Mouse (Mus musculus): ENCODE data around the gene Pmfbp1. TPM values are rescaled to one million over a fixed set of nuclear protein-coding genes. Genes with fewer than 3 reads are reported as not detected.
"Not testable (repeated sequence)": the region's sequence is repeated elsewhere in the genome, so short reads cannot be mapped to it uniquely, and the experiment has no call there.

Gene Pmfbp1
- 0.02 TPM in 1 of 2 replicates, not detected in the other for polyA plus RNA-seq (2015; fragmentation: Nextera tagmentation; extraction: Ambion mirVana)

GRCm38 (mm10) chr8:109493727-109494126, at the start of gene Pmfbp1:
Gene Pmfbp1, plus strand, starts transcription at chr8:109494027.
- DNase-seq (ENCODE audit: low spot score) (no peak), ATAC-seq (ENCODE audit: low FRiP score, low TSS enrichment) (no peak)
- Histone ChIP-seq H3K9ac (ENCODE audit: low read length) (no peak within 1 kb of the TSS), H3K27ac (replicated peaks) (no peak within 1 kb of the TSS), H3K36me3 (ENCODE audit: control insufficient read depth, insufficient read depth, low read length) (no peaks in the 10 kb centered on the region), H3K4me2 (replicated peaks; ENCODE audit: low read depth) (no peak within 1 kb of the TSS), H3K27me3 (ENCODE audit: control insufficient read depth, insufficient read depth, low read length) (no peaks in the 10 kb centered on the region), H3K4me3 (ENCODE audit: low read depth, low read length) (no peak within 1 kb of the TSS), H3K9me3 (ENCODE audit: control insufficient read depth, low read length) (no peaks in the 10 kb centered on the region), H3K4me1 (replicated peaks; ENCODE audit: control insufficient read depth, insufficient read depth) (no peaks in the 10 kb centered on the region)
- TF ChIP-seq CTCF (IDR thresholded peaks at IDR 0.05; ENCODE audit: low read depth) (no peak), EP300 (optimal IDR thresholded peaks at IDR 0.05) (no peak)
- 90% methylated on average over 6 of the region's 6 CpGs for WGBS

DNA sequence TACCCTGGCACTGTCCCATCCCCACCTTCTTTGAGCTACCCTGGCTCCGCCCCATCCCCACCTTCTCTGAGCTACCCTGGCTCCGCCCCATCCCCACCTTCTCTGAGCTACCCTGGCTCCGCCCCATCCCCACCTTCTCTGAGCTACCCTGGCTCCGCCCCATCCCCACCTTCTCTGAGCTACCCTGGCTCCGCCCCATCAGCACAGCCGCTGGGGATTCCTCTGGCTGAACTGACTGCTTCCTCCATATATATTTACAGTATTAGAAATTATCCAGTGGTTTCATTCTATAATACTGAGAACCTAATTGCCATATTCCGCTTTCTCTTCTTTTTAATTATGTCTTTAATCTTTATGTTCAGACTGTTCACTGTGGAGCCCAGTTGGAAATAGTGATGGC, 46.9 kb upstream of the Pmfbp1 start:
- H3K27ac ChIP-seq (replicated peaks); H3K4me1 ChIP-seq (replicated peaks; ENCODE audit: control insufficient read depth, insufficient read depth); H3K27me3 ChIP-seq (ENCODE audit: control insufficient read depth, insufficient read depth, low read length); H3K9ac ChIP-seq (ENCODE audit: low read length); H3K4me3 ChIP-seq (ENCODE audit: low read depth, low read length); H3K9me3 ChIP-seq (ENCODE audit: control insufficient read depth, low read length); DNase-seq (ENCODE audit: low spot score); ATAC-seq (ENCODE audit: low FRiP score, low TSS enrichment); H3K4me2 ChIP-seq (replicated peaks; ENCODE audit: low read depth); H3K36me3 ChIP-seq (ENCODE audit: control insufficient read depth, insufficient read depth, low read length): not testable (repeated sequence)
- WGBS = 28% methylated on average over 5 of the region's 7 CpGs

DNA sequence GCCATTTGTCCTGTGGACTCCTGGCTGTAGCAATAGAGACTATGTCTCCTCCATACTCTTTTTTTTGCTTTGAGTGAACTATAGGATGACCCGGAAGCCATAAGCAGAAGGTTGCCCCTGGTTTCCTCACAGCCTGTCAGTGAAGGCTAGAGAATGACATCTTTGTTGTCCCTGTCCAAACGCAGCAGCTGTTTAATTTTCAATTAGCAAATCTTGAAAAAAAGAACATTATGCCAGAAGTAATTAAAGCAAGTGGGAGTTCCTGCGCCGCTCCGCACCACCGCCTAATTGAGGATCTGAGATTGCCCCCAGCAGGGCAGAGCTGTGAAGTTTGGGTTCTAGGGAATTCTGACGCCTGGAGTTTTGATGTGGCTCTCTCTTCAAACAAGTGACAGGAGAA, 42.8 kb upstream of the Pmfbp1 start:
- H3K9ac ChIP-seq (ENCODE audit: low read length) = no peak overlapping the region
- 68% methylated on average over 7 of the region's 7 CpGs for WGBS
- DNase-seq (ENCODE audit: low spot score) (no peak), ATAC-seq (ENCODE audit: low FRiP score, low TSS enrichment) (no peak)
- no peaks in the 10 kb centered on the region for H3K4me1 ChIP-seq (replicated peaks; ENCODE audit: control insufficient read depth, insufficient read depth)
- H3K9me3 ChIP-seq (ENCODE audit: control insufficient read depth, low read length) = 0 out of 2 replicates have a peak, but pooled peaks cover 3% of the 10 kb centered on the region
- no peaks in the 10 kb centered on the region for H3K36me3 ChIP-seq (ENCODE audit: control insufficient read depth, insufficient read depth, low read length)
- H3K4me3 ChIP-seq (ENCODE audit: low read depth, low read length) = no peak overlapping the region
- H3K27me3 ChIP-seq (ENCODE audit: control insufficient read depth, insufficient read depth, low read length) = no peaks in the 10 kb centered on the region
- TF ChIP-seq EP300 (optimal IDR thresholded peaks at IDR 0.05) (no peak), CTCF (IDR thresholded peaks at IDR 0.05; ENCODE audit: low read depth) (no peak)
- H3K27ac ChIP-seq (replicated peaks) = no peak overlapping the region
- H3K4me2 ChIP-seq (replicated peaks; ENCODE audit: low read depth) = no peak overlapping the region

GRCm38 (mm10) chr8:109455113-109455512, 38.7 kb upstream of the Pmfbp1 start:
- ATAC-seq (ENCODE audit: low FRiP score, low TSS enrichment) (no peak), DNase-seq (ENCODE audit: low spot score) (no peak)
- no peak overlapping the region for H3K4me2 ChIP-seq (replicated peaks; ENCODE audit: low read depth)
- H3K9ac ChIP-seq (ENCODE audit: low read length) = no peak overlapping the region
- no peaks in the 10 kb centered on the region for H3K4me1 ChIP-seq (replicated peaks; ENCODE audit: control insufficient read depth, insufficient read depth)
- no peaks in the 10 kb centered on the region for H3K36me3 ChIP-seq (ENCODE audit: control insufficient read depth, insufficient read depth, low read length)
- H3K4me3 ChIP-seq (ENCODE audit: low read depth, low read length) = no peak overlapping the region
- no peaks in the 10 kb centered on the region for H3K27me3 ChIP-seq (ENCODE audit: control insufficient read depth, insufficient read depth, low read length)
- 37% methylated on average over 2 of the region's 2 CpGs for WGBS
- H3K9me3 ChIP-seq (ENCODE audit: control insufficient read depth, low read length) = 0 out of 2 replicates have a peak, but pooled peaks cover 3% of the 10 kb centered on the region
- no peak overlapping the region for H3K27ac ChIP-seq (replicated peaks)
- TF ChIP-seq EP300 (optimal IDR thresholded peaks at IDR 0.05) (no peak), CTCF (IDR thresholded peaks at IDR 0.05; ENCODE audit: low read depth) (no peak)

DNA sequence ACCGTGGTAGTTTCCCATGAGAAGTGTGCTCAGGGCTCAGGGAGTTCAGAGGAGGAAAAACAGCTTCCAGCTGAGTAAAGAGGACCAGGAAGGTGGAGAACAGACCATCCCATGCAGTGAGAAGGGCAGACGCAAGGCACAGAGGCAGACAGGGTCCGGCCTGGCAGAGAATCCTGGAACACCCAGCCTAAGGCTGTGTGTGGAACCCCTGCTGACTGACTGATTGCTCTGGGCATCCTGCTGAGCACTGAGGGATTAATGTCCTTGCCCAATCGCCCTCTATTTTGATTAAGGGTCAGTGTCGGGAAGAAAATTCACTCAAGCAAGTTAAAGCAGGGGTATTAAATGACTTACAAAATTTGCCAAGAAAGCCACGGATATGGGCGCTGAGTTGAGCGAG, 36.4 kb upstream of the Pmfbp1 start:
- TF ChIP-seq EP300 (optimal IDR thresholded peaks at IDR 0.05) (no peak), CTCF (IDR thresholded peaks at IDR 0.05; ENCODE audit: low read depth) (no peak)
- ATAC-seq (ENCODE audit: low FRiP score, low TSS enrichment) = no peak
- 65% methylated on average over 8 of the region's 8 CpGs for WGBS

DNA sequence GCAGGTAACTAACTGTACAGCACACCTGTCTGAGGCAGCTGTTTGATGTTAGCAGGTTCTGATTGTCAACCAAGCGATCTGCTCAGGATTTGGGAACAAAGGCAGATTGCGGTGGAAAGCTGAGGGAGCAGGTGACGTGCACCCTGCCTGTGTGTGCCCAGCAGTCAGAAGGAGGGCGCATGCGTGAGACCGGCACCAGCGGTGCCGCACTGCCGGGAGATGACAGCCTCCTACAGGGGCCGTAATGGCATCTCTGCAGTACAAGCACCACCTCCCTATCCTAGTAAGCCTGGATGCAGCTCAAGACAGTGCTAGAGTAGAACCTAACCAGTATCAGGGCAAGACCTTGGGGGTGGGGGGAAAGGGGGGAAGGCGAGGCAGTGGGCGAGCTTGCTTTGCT, 35.2 kb upstream of the Pmfbp1 start:
- Histone ChIP-seq H3K9ac (ENCODE audit: low read length) (no peak overlapping the region), H3K36me3 (ENCODE audit: control insufficient read depth, insufficient read depth, low read length) (no peaks in the 10 kb centered on the region), H3K4me3 (ENCODE audit: low read depth, low read length) (no peak overlapping the region), H3K27me3 (ENCODE audit: control insufficient read depth, insufficient read depth, low read length) (no peaks in the 10 kb centered on the region), H3K4me2 (replicated peaks; ENCODE audit: low read depth) (peak overlapping the region; percentile 11; the same call in 1 of the 2 replicates), H3K9me3 (ENCODE audit: control insufficient read depth, low read length) (no peaks in the 10 kb centered on the region), H3K27ac (replicated peaks) (no peak overlapping the region), H3K4me1 (replicated peaks; ENCODE audit: control insufficient read depth, insufficient read depth) (no peaks in the 10 kb centered on the region)
- 67% methylated on average over 12 of the region's 12 CpGs for WGBS
- ATAC-seq (ENCODE audit: low FRiP score, low TSS enrichment) (0 out of 2 replicates have a peak, but pooled peaks have one; percentile 40), DNase-seq (ENCODE audit: low spot score) (peak; percentile 44)
- TF ChIP-seq EP300 (optimal IDR thresholded peaks at IDR 0.05) (no peak), CTCF (IDR thresholded peaks at IDR 0.05; ENCODE audit: low read depth) (no peak)

More for the DNA sequence above, 36.4 kb upstream of the Pmfbp1 start:
- H3K4me2 ChIP-seq (replicated peaks; ENCODE audit: low read depth) = no peak overlapping the region
- no peak overlapping the region for H3K27ac ChIP-seq (replicated peaks)
- H3K27me3 ChIP-seq (ENCODE audit: control insufficient read depth, insufficient read depth, low read length) = no peaks in the 10 kb centered on the region
- H3K4me1 ChIP-seq (replicated peaks; ENCODE audit: control insufficient read depth, insufficient read depth) = no peaks in the 10 kb centered on the region
- no peak for DNase-seq (ENCODE audit: low spot score)
- no peaks in the 10 kb centered on the region for H3K9me3 ChIP-seq (ENCODE audit: control insufficient read depth, low read length)
- no peaks in the 10 kb centered on the region for H3K36me3 ChIP-seq (ENCODE audit: control insufficient read depth, insufficient read depth, low read length)
- H3K9ac ChIP-seq (ENCODE audit: low read length) = no peak overlapping the region
- no peak overlapping the region for H3K4me3 ChIP-seq (ENCODE audit: low read depth, low read length)
